Mouse (Mus musculus) gastrocnemius, postnatal 10 days (tissue): ENCODE measurements around the gene Mapk11. TPM values are rescaled to one million over a fixed set of nuclear protein-coding genes. Genes with fewer than 3 reads are reported as not detected.

Experiments
- DNase-seq: peaks from one replicate; pipeline ENCODE4 v3.0.0; 2021; ENCODE audit warnings: mixed read lengths
- total RNA-seq, 2 experiments: library from RNA; stranded (reverse); gene quantifications; 2 replicates each; pipeline ENCODE4 v1.2.3; 2021

The Mapk11 gene
- total RNA-seq, 2 experiments from 2014 or later, result 2.1 to 3.0 TPM

DNA sequence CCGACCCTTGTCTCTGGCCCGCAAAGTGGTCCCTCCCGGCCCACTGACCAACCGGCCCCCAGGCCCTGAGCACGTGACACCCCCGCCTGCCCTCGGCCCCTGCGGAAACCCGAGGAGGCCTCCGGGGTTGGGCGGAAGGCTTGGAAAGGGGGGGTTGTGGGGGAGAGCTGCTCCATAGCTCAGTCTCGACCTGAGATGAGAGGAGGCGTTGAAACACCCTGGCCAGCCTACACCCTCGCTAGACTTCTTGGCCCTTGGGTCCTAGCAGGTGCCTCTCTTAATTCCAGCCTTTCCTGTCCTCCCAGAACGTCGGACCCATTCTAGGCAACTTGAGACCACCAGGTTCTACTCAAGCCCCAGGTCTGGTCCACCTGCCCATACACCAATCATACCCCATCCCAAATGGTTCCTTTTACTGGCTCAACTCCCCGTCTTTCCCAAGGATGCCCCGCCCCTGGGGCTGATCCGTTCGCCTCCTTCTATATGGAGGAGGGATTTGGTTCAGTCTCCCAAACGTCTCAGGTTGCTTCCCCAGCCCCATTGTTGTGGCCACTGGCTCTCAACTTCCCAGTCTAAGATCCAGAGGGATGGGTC, 8.7 kb downstream of the Mapk11 start, which contains the start of gene Mapk12:
Mapk12 (minus strand) TSS at position 45 of the 594 bp plus-strand sequence.
- DNase-seq, result peak; percentile 71

DNA sequence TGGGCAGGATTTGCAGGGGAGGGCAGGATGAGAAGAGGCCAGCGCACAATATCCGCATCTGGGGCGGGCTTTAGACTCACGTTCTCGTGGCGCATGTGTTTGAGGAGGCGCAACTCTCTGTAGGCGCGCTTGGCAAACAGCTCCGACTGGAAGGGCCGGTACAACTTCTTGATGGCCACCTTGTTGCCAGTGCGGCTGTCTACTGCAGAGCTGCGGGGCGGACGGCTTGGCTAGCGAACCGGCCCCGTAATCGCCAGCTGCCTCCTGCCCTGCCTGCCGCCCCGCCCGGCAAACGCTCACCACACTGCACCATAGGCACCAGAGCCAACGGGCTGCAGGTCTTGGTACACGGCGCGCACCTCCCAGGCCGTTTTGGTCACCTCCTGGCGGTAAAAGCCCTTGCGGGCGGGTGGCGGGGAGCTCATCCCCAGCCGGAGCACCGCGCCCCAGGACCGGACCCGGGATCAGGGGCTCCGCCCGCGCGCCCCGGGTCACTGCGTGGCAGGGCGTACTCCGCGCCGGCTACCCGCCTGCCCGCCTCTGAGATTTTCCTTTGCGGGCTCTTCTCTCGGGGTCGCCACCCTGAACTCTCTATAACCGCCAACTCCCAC, 9.3 kb downstream of the Mapk11 start:
- DNase-seq, result peak; percentile 58

DNA sequence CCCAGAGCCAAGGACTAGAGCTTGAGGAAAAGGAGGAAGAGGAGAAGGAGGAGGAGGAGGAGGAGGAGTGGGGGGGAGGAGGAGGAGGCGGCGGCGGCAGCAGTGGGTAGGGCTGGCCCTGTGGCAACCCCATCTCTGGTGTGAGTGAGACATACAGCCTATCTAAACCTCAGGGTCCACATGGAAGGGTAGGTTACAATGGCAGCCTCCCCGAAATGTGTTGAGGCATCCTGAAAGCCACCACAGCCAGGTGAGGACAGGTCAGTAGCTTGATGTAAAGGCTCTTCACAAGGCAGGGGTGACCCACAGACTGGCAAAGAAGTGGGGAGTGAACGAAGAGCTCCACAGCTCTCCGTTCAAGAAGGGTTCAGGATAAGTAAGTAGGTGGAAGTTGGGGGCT, 10.9 kb downstream of the Mapk11 start:
- DNase-seq, result no peak

DNA sequence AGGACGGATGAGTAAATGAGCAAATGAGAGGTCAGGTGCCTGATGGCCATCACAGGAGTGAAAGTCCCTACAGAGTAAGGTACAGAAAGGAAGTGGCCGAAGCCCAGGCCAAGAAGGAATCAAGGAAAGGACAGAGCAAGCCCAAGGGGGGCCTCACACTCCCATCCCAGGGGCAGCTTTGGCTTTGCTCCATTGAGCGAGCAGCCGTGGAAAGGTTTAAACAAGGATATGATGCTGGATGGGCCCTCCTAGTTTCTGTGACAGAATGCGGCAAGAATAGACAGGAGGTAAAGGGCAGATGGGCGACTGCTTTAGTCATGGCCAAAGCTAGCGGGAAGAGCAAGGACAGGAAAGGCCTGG, 11.4 kb downstream of the Mapk11 start:
- DNase-seq, result no peak

DNA sequence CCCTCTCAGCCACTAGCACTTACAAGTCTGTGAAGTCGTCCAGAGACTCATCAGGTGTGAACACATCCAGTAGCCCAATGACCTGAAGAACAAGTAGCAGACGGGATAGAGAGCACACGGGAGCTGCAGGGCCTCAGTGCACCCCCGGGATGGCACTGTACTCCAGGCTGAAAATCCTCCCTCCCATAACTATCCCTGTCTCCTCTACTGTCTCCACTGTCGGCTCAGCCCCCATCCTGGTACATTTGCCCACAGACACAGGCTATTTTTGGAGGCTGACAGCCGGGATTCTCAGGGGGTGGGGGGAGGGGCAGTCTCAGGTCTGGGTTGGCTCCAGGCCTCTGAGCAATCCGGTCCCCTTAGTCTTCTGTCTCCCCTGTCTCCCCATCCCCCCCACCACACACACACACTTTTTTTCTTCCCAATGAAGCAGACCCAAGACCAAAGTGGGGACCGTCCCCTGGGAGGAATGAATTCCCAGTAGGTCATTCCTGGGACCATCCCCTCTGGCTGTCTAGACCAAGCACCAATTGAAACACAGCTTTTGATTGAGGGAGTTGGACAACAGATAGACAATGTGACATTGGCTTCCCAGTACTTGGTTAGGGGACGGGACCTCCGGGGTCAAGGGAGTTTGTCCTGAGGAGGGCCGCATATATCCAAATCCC, 11.9 kb downstream of the Mapk11 start:
- DNase-seq, result no peak

DNA sequence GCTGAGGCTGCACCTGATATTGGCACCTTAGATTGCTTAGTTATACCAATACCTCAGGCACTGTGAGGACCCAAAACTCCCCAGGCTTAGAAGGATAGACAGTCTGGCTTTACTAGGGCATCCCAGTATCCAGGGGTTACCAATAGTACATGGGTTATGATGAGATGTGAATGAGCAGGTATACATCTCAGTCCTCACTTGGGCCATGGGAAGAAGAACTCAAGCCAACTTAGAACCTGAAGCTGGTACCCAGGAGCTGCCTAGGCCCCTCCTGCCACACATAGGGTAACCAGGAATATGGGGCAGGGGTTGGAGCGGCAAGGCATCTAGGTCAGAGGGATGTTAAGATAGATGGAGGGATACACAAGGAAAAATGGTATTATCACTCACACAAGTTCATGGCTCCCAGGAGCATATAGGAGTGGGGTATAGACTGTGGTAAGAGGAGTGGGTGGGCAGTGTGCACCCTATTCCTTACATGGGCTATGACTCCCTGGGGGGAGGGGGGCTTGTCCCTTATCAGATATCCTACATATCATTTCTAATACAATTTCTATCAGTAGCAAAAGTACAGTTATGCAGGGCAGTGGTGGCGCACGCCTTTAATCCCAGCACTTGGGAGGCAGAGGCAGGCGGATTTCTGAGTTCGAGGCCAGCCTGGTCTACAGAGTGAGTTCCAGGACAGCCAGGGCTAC, 12.8 kb downstream of the Mapk11 start:
- no peak for DNase-seq

DNA sequence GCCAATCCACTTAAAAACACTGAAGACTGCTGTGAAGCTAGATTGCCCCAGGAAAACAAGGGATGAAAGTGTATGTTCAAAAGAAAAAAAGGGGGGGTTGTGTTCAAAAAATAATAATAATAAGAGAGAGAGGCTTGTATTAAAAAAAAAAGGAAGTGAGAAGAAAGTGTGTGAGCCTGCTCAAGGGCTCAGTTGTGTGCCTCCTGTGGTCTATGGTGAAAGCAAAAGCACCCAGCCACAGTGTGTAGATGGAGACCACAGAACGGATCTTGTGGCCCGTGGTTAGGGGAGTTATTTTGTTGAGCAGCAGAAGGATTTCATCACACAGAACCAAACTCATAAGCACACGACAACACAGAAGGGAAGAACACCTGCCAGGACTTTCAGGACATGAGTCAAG, 18.1 kb downstream of the Mapk11 start:
- no peak for DNase-seq

DNA sequence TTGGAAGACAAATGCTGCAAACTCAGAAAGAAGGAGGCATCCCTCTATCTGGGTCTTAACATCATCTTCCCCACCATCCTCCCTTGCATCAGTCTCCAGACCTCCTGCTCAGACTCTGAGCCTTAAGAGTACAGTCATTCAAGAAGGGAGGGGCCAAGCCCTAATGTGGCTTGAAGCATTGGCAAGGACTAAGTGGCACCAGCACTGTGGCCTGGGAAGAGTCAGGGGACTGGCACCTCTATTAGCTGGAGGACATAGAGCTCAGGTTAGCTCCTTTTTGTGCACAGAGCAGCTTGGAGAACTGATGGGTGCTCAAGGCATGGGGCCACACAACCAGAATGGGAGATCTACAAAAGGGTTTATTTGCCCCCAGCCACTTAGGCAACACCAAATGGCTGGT, 19.2 kb downstream of the Mapk11 start:
- no peak for DNase-seq

DNA sequence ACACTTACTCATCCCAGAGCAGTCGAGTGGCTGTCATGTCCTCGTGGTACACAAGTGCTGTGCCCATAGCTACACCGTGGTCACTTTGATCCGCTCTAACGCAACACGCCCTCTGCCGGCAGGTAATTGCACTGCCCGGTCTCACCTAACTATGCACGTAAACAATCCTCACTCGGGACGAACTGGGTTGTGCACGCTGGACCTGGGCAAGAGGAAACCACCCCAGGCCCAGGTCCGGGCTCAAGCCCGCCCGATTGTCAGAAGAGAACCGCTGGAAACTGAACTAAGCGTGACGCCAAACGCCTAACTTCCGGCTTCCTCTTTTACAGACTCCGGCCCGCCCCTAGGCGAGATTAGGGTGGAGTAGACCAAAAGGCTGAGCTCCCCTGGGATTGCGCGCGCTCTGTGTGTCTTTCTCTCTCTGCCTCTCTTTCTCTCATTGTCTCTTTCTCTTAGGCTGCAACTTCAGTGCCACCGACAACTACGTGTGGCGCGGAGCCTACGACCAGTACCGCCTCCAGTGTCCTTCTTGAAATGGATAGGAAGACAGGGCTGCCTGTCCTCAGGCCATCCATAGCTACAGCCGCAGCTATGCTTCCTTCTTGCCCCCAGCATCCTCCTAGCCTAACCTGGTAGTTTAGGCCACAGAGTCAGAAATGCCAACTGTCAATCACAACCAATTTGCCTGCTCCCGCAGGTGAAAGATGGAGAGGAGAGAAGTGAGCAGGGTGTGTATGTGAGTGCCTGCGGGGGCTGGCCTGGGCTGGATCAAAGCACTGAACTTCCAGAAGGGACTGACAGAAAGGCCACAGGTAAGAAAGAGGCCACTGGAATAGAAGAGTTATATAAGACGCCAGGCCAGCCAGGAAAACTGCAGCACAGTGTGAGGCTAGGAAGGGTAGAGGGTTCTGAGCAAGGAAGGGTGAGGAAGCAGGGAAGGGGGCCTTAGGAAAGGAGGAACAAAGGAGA, 20.8 kb downstream of the Mapk11 start, which contains the start of gene Hdac10:
Hdac10 (minus strand) TSS at position 319 of the 969 bp plus-strand sequence.
- peak; percentile 79 for DNase-seq

DNA sequence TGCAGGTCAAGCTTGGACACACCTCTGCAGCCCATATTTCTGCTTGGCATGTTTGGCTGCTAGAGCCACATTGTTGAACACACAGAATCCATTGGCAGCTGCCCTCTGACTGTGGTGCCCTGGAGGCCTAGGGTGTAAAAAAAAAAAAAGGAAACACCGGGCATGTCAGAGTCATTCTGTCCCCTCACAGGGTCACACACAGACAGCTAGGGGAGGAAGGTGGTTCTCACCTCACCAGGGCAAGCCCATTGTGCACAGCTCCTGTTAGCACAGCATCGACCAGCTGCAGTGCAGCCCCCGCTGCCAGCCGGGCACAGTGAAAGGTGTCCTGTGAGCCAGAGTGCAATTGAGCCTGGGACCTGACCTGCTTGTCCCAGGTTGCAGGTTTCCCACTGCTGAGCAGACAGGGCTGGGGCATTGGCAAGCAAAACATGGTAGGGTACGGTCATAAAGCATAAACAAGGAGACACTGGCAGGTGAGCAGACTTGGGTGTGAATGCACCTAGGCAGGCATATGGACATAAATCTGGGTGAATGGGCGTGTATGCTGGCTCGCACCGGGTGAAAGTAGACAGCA, 22.0 kb downstream of the Mapk11 start:
- no peak for DNase-seq

DNA sequence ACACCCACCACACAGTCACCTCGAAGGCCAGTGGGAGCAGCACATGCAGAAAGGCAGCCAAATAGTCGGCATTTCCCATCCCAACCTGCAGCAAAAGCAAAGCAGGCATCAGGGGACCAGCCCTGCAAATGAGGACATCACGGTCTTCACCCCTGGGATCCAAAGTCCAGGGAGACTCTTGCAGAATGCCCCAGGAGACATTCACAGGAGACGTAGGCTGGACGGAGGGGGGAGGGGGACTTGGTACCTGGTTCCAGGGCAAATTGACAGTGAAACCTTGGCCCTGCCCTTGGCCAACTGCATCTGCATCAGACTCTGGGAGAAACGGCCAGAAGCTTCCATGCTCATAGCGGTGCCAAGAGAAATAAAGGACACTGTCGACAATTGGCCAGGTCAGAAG, 22.8 kb downstream of the Mapk11 start:
- DNase-seq, result no peak

DNA sequence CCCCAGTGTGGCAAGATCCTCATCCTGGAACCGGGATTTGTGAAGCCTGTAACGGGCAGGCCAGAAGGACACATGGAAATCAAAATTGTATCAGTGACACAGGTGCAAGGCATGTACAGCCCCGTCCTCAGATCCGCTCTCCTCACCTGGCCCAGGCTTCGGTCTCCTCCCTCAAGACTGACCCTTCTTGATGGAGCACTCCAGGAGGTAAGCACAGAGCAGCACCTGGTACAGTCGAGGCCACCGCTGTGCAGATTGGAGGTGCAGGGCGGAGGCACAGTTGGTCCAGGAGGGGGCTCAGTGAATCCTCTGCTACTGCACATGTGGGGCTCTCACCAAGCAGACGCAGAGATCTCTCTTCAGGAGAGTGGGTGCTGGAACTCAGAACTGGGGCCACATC, 24.1 kb downstream of the Mapk11 start:
- DNase-seq, result no peak

DNA sequence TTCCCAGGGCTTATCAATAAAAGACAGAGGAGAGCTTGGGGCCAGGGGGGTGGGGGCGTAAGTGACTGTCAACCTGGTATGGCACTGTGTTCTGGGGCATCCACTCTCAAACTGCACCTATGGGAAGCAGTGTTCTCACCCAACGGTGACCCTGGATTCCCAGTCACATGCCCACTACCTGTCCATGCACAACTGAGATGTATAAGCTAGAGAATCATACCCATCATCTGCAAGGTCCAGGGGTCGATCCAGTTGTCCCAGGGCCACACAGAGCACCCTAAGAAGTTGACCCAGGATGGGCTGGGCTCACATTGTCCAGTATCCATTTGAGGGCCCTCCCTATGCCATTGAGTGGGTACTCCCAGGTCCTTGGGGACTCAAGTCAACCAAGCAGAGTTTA, 25.1 kb downstream of the Mapk11 start:
- DNase-seq, result no peak

DNA sequence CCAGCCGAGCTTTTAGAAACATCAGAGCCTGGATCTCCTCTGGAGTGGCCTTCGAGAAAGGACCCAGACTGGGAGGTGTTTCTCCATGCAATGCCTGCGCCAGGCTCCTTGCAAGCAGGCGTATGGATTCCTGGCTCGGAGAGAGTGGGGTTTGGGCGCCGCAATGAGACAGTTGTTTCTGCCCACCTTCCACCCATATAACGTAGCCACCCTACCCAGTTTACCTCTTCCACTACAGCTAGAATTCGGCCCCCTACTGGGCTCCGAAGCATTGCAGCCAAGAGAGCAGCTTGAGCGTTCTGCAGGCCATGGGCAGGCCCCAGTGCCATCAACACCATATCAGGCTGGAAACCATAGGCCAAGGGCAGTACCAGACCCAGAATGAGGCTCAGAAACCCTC, 25.8 kb downstream of the Mapk11 start:
- no peak for DNase-seq

DNA sequence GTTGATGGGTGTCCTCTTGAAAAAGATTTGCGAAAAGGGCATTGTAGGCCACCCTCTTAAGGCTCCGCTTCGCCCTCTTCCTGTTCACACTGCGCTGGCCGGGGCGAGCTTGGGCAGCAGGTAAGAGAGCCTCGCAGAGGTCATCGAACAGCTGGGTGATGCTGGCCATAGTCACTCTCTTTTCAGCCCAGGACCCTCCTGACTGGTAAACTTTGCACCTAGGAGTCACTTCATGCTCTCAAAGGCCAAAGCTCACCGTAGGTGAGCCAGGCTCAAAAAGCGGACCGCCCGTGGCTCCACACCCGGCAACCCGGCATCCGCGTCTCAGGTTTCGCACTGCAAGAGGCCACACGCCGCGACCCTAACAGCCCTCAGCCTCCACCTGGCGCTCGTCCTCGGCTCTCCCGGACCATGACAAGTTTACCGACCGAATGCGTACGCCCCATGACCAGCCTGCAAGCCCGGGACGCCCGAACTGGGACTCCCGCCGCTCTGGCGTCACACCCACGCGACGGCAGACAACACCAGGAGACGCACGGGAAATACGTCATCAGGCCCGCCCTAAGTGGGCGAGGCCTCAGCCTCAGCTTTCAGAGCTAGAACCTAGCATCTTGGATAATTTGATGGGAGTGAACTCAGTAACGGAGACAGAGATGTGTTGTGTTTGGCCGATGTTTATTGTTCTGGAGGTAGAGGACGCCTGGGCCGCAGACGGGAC, 26.6 kb downstream of the Mapk11 start, which contains the start of gene Tubgcp6:
Tubgcp6 (minus strand) TSS at position 464 of the 718 bp plus-strand sequence.
- DNase-seq, result peak; percentile 93

DNA sequence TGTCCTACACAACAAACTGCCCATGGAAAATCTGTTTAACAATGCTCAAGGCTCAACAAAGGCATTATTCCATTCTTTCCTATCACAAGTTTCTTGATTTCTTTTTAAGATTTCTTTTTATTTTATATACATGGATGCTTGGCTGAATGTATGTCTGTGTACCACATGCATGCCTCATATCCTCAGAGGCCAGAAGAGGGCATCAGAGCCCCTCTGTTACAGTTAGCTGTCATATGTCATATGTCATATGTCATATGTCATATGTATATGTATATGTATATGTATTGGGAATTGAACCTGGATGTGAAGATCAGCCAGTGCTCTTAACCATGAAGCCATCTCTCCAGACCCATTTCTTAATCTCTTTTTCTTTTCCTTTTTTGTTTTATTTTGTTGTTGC, 31.4 kb downstream of the Mapk11 start:
- no peak for DNase-seq

DNA sequence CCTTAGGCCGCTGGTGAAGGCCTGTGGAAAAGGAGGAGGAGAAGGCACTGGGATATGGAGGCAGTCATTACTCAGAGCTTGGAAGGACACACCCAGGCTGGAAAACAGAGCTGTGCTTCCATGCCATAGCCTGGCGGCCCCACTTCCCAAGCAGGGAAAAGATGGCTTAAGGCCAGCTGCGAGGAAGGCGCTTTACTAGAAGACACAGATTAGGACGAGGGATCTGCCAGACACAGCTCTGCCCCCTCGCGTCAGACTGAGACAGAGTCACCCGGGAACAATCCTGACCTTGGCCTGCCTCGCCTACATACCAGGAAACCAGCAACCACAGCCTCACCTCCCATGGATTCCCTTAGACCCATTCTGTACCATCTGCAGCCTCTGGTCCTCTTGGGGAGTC, 39.3 kb downstream of the Mapk11 start:
- DNase-seq, result no peak

DNA sequence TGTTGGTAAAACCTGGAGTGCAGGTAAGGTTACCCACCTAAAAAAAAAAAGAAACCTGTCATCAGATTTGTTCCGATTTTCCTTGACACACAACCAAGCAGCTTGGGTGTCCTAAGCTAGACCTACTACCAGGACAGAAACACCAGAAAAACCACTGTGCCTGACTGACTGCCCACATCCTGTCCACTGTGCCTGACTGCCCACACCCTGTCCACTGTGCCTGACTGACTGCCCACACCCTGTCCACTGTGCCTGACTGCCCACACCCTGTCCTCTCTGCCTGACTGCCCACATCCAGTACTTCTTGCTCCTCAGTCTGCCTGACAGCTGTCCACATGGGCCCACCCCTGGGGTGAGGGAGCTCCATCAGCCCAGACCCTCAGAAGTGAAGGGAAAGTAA, 42.5 kb downstream of the Mapk11 start:
- no peak for DNase-seq

DNA sequence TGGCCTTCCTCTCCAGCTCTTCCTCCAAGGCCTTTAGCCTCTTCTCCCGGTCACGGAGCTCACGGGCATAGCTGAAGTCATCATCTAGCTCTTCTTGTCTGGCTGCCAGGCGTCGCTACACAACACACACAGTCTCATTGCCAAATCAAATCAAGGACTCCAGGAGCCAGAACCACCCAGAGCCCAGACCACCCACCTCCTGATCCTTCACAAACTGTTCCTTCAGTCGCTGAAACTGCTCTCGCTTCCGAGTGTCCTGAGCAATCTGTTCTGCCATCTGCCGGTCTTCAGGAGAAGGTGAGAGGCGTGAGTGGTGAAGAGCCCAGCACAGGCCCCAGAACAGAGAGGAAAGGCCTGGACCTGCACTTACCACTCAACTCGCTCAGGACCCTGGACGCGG, 43.4 kb downstream of the Mapk11 start:
- peak; percentile 1 for DNase-seq

DNA sequence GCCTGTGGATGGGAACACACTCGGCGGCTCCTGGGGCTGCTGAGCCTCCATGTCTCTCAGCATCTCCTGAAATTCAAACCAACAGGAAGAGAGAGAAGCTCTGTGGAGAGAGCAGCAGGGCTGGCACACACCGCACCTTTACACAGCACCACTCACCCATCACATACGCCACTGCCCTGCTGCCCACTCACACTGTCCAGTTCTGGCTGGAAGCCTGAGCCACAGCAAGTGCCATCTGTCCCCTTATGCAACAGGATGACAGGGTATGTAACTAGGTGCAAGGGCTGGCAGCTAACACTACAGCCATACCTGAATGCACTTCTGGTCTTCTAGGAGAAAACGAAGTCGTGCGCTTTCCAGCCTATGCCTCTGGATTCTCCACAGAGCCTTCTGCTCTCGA, 45.0 kb downstream of the Mapk11 start:
- DNase-seq, result peak; percentile 3

DNA sequence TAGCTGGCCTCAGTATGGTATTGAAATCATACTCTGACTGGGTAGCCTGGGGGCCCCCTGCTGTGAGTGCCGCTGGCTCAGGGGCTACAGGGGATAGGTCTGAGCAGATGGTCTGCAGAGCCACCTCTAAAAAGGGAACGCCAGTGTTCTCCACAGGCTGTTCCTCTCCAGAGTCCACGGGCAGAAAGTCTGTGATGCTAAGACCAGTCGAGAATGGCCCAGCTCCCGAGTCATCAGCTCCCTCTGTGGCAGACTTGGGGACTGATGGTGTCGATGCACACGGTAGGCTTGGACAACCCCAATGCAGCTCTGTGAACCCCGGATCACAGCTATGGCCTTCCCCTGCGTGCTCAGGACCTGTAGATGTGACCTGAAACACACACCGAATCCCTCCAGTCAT, 45.5 kb downstream of the Mapk11 start:
- DNase-seq, result no peak
